Mouse (Mus musculus) embryonic facial prominence, embryonic 13.5 days (tissue): Measurements from ENCODE around the gene Ptprs. TPM values are rescaled to one million over a fixed set of nuclear protein-coding genes. Genes with fewer than 3 reads are reported as not detected.
A peak's percentile ranks its signal among the peaks of the same experiment; 100 is the strongest.

Source experiments
- ATAC-seq: fragments of 200-750 bp; cut with Nextera tagmentation; 2 replicates; pipeline ENCODE4 v1.8.0; 2017; ENCODE audit warnings: low read depth; ENCODE audit not compliant: insufficient number of reproducible peaks, insufficient read depth, low FRiP score, low TSS enrichment
- H3K27ac ChIP-seq: fragments of 300-500 bp; sonication (generic); 2 replicates; pipeline ENCODE4 v1.5.1; 2015; ENCODE audit warnings: moderate library complexity, mild to moderate bottlenecking, inconsistent platforms
- H3K27me3 ChIP-seq: fragments of 300-500 bp; sonication (generic); 2 replicates; pipeline ENCODE4 v1.6.1; 2015; ENCODE audit warnings: mild to moderate bottlenecking, inconsistent platforms
- H3K36me3 ChIP-seq: fragments of 300-500 bp; sonication (generic); 2 replicates; pipeline ENCODE4 v1.6.1; 2015; ENCODE audit warnings: mild to moderate bottlenecking, inconsistent platforms
- H3K4me1 ChIP-seq: fragments of 300-500 bp; sonication (generic); 2 replicates; pipeline ENCODE4 v1.6.1; 2015; ENCODE audit warnings: inconsistent platforms
- H3K4me2 ChIP-seq: fragments of 300-500 bp; sonication (generic); 2 replicates; pipeline ENCODE4 v1.6.1; 2015; ENCODE audit warnings: moderate library complexity, mild to moderate bottlenecking, inconsistent platforms
- H3K4me3 ChIP-seq: fragments of 300-500 bp; sonication (generic); 2 replicates; pipeline ENCODE4 v1.5.1; 2015; ENCODE audit warnings: mild to moderate bottlenecking, inconsistent platforms
- H3K9ac ChIP-seq: fragments of 300-500 bp; sonication (generic); 2 replicates; pipeline ENCODE4 v1.6.1; 2015; ENCODE audit warnings: mild to moderate bottlenecking, inconsistent platforms
- H3K9me3 ChIP-seq: fragments of 300-500 bp; sonication (generic); 2 replicates; pipeline ENCODE4 v1.6.1; 2016; ENCODE audit warnings: inconsistent platforms
- WGBS: fragments of 180-500 bp; shearing (Covaris S2); methylation state at CpG from one replicate; pipeline ENCODE4 v1.1.7; 2015; ENCODE audit warnings: mixed read lengths; 5-methylcytosine and 5-hydroxymethylcytosine counted together
- polyA plus RNA-seq: library from polyadenylated mRNA; unstranded; fragments of >200 nt; fragmentation: Nextera tagmentation; extraction: Ambion mirVana; gene quantifications from 2 replicates; pipeline ENCODE4 v1.2.1, GENCODE M21; 2015

Ptprs gene
- polyA plus RNA-seq, 1 experiment from 2014 or later = 121 TPM

DNA sequence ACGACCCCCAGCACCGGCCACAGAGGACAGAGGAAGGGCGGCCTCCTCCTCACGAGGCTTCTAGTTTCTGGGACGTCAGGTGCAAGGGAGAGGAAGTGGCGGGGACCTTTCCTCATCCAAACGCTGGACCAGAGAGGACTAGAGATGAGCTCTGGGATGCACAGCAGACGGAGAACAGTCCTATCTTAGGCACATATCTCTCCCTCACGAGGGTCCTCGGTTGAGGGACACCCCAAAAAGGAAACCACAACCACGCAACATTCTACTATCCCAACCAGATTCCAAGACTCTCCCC is 2.7 kb downstream of the Ptprs start:
- Histone ChIP-seq H3K4me3 (peak overlapping the region; percentile 79), H3K27me3 (peaks cover 53% of the 10 kb centered on the region), H3K9ac (peak overlapping the region; percentile 87), H3K27ac (no peak overlapping the region), H3K9me3 (no peaks in the 10 kb centered on the region; the same call in 1 of the 2 replicates), H3K36me3 (0 out of 2 replicates have a peak, but pooled peaks cover 1% of the 10 kb centered on the region), H3K4me1 (peaks cover 73% of the 10 kb centered on the region), H3K4me2 (peak overlapping the region; percentile 97)
- WGBS = 2% methylated on average over 11 of the region's 11 CpGs
- ATAC-seq = no peak

DNA sequence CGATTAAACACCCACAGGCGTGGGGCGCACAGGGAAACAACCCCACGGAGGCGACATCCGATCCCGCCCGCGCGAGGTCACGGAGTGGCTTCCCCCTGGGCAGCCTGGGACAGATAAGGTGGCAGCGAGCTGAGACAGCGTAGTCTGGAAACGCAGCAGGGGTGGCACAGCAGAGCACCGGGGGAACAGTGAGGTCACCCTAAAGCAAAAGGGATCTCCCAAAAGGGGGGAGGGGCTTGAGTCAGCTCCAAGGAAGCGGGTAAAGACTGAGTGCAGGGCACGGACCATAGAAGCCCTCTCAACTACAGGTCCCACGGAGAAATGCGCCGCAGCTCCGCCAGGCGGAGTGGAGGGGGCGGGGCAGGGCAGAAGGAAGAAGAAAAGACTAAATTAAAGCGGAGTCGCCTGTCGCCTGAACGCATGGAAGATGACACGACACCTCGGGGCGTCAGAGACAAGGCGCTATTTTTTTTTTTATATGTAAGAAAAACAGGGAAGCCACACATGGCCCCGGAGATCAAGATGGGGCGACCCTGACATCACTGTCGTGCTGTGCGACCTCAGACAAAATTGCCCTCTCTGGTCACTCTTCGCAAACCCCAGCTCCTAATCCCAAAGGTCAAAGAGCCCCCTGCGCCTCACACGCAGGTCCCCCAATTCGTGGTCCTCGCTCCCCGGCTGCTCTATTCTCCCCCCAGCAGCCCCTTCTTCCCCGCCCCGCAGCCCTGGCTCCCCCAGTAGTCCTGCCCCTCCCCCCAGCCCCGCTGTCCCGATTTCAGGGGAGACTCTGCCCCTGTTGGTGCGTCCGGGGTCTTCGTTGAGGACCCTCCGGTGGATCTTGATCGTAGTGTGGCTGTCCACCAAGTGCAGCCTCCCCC is 3.3 kb downstream of the Ptprs start:
- ATAC-seq = no peak
- peaks cover 74% of the 10 kb centered on the region for H3K4me1 ChIP-seq
- H3K4me2 ChIP-seq = peak overlapping the region; percentile 97
- peaks cover 53% of the 10 kb centered on the region for H3K27me3 ChIP-seq
- 2% methylated on average over 50 of the region's 50 CpGs for WGBS
- 0 out of 2 replicates have a peak, but pooled peaks cover 6% of the 10 kb centered on the region for H3K36me3 ChIP-seq
- no peak overlapping the region for H3K27ac ChIP-seq
- H3K9ac ChIP-seq = peak overlapping the region; percentile 87
- peak overlapping the region; percentile 79 for H3K4me3 ChIP-seq
- no peaks in the 10 kb centered on the region; the same call in 1 of the 2 replicates for H3K9me3 ChIP-seq

DNA sequence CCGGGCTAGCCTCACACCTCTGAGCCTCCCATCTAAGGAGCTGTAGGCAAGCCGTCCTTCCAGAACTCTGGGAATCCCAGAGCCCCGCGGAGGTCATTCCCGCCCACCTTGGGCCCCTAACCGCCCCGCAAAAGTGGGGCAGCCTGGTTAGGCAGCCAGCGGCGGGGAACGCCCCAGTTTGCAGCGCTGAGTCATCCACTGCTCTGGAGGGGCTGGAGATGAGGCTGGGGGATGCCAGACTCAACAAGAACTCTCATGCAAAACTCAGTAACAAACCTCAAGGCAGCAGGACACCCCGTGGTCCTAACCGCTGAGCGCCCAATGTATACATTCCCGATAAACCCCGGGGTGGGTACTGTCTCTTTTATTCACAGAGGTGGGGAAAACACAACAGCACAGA is 4.2 kb downstream of the Ptprs start:
- Histone ChIP-seq H3K9me3 (no peaks in the 10 kb centered on the region; the same call in 1 of the 2 replicates), H3K4me3 (peak overlapping the region; percentile 79), H3K27ac (no peak overlapping the region), H3K4me2 (peak overlapping the region; percentile 97), H3K36me3 (0 out of 2 replicates have a peak, but pooled peaks cover 6% of the 10 kb centered on the region), H3K9ac (0 out of 2 replicates have a peak overlapping the region, but pooled peaks have one; percentile 62), H3K4me1 (peaks cover 82% of the 10 kb centered on the region), H3K27me3 (peaks cover 53% of the 10 kb centered on the region)
- WGBS = 9% methylated on average over 16 of the region's 16 CpGs
- no peak for ATAC-seq

DNA sequence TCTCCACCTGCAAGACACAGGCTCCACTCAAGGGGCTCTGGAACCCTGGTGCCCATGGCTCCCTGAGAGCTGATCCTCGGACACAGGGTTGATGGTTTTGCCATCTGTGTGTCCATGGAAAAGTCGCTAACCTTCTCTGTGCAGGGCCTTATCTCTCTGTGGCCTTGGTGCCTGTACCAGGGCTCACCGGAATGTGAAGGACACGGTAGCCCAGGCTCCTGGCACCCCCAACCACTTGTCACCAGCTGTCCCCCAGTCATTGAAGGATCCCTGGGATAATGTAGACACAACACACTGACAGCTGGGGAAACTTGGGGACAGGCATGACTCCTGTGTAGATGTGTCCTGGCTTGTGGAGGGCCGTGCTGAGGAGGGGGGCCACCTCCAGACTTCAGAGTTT is 5.1 kb downstream of the Ptprs start:
- Histone ChIP-seq H3K4me2 (no peak overlapping the region; the same call in 1 of the 2 replicates), H3K4me3 (no peak overlapping the region), H3K9me3 (no peaks in the 10 kb centered on the region; the same call in 1 of the 2 replicates), H3K36me3 (0 out of 2 replicates have a peak, but pooled peaks cover 6% of the 10 kb centered on the region), H3K27me3 (peaks cover 53% of the 10 kb centered on the region), H3K4me1 (peaks cover 90% of the 10 kb centered on the region), H3K9ac (no peak overlapping the region), H3K27ac (no peak overlapping the region)
- ATAC-seq = no peak
- WGBS = 86% methylated on average over 5 of the region's 5 CpGs

DNA sequence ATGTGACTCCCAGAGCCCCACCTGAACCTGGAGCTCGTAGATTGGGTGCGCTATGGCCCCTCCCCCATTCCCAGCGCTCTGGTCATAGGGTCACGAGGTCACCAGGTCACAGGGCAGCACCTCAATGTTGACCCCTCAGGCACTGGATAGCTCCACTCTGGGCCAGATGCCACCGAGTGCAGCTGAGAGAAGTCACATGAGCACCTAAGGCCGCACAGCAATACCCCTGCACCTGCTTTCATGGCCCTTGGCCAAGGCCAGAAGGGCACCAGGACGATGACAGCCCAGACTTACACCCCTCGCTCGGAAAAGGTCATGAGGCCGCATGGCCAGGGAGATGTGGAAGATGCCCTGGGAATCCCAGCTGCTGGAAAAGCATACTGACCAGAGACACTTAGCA is 5.7 kb downstream of the Ptprs start:
- Histone ChIP-seq H3K4me1 (peaks cover 96% of the 10 kb centered on the region), H3K27me3 (peaks cover 51% of the 10 kb centered on the region)

DNA sequence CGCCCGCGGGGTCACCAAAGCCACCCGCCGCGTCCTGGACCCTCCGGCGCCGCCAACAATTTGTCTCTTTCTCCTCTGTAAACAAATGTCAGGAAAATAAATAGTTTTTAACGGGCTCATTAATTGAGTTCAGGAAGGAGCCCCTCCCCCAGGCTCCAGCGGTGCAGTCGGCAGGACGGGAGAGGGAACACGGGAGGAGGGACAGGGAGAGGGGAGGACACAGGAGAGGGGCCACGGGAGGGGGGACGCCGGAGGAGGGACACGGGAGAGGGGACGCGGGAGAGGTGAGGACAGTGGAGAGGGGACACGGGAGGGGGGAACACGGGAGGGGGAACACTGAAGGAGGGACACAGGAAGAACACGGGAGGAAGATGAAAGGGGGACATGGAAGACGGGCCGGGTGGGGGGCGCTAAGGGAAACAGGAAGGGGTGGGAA is 6.3 kb downstream of the Ptprs start:
- H3K9me3 ChIP-seq = no peaks in the 10 kb centered on the region; the same call in 1 of the 2 replicates
- H3K36me3 ChIP-seq = 0 out of 2 replicates have a peak, but pooled peaks cover 6% of the 10 kb centered on the region
- peak overlapping the region; percentile 57 for H3K9ac ChIP-seq
- no peak for ATAC-seq
- H3K27me3 ChIP-seq = peaks cover 46% of the 10 kb centered on the region
- 3% methylated on average over 26 of the region's 26 CpGs for WGBS
- H3K4me2 ChIP-seq = peak overlapping the region; percentile 60
- H3K4me1 ChIP-seq = peaks cover 96% of the 10 kb centered on the region
- H3K27ac ChIP-seq = no peak overlapping the region; the same call in 1 of the 2 replicates
- H3K4me3 ChIP-seq = peak overlapping the region; percentile 36

More for the DNA sequence above, 5.7 kb downstream of the Ptprs start:
- Histone ChIP-seq H3K9ac (no peak overlapping the region), H3K9me3 (no peaks in the 10 kb centered on the region; the same call in 1 of the 2 replicates), H3K27ac (no peak overlapping the region), H3K4me3 (peak overlapping the region; percentile 36), H3K4me2 (peak overlapping the region; percentile 60), H3K36me3 (0 out of 2 replicates have a peak, but pooled peaks cover 6% of the 10 kb centered on the region)
- no peak for ATAC-seq
- 17% methylated on average over 10 of the region's 10 CpGs for WGBS

DNA sequence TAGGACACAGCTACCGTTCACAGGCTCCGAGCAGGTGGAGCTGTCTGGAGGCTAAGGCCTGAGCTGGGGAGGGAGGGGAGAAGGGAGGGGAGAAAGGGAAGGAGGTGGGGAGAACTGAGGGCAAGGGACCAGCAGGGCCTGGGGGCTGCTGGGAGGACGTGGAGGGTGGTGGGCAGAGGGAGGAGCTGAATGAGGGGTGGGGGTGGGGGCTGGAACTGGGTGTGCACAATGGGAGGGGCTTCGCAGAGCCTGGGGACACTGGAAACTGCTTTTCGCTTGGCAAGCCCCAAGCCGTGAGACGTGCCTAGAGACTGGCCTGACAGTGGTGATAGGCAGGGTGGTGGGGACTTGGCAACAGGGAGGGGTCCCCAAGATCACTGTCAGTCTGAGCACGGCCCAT is 7.0 kb downstream of the Ptprs start:
- ATAC-seq = no peak
- Histone ChIP-seq H3K4me3 (peak overlapping the region; percentile 36), H3K27me3 (peaks cover 38% of the 10 kb centered on the region), H3K4me2 (peak overlapping the region; percentile 60; the same call in 1 of the 2 replicates), H3K36me3 (0 out of 2 replicates have a peak, but pooled peaks cover 6% of the 10 kb centered on the region), H3K9me3 (no peaks in the 10 kb centered on the region; the same call in 1 of the 2 replicates), H3K4me1 (peaks cover 96% of the 10 kb centered on the region), H3K27ac (no peak overlapping the region), H3K9ac (peak overlapping the region; percentile 57; the same call in 1 of the 2 replicates)
- WGBS = 33% methylated on average over 8 of the region's 8 CpGs

DNA sequence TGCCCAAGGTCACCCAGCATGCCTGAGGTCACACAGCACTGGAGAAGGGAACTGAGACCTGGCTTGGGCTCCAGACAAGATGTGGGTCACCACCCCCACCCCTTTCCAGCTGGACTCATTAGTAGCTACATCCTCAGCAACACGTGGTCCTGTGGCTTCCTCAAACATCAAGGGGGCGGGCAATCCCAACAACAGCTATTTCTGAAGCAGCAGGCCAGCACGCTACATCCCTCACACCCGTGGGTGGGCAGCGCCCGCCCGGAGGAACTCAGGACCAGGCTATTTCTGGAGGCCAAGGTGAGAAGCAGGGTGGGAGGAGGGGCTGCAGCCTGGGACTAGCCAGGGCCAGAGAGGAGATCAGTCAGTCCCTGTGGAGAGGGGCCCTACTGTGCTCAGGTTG is 7.4 kb downstream of the Ptprs start:
- Histone ChIP-seq H3K4me1 (peaks cover 96% of the 10 kb centered on the region), H3K36me3 (0 out of 2 replicates have a peak, but pooled peaks cover 6% of the 10 kb centered on the region), H3K27me3 (peaks cover 34% of the 10 kb centered on the region), H3K27ac (0 out of 2 replicates have a peak overlapping the region, but pooled peaks have one; percentile 90), H3K9me3 (no peaks in the 10 kb centered on the region; the same call in 1 of the 2 replicates), H3K4me2 (no peak overlapping the region), H3K4me3 (no peak overlapping the region; the same call in 1 of the 2 replicates), H3K9ac (no peak overlapping the region)
- WGBS = 75% methylated on average over 7 of the region's 7 CpGs
- no peak for ATAC-seq

DNA sequence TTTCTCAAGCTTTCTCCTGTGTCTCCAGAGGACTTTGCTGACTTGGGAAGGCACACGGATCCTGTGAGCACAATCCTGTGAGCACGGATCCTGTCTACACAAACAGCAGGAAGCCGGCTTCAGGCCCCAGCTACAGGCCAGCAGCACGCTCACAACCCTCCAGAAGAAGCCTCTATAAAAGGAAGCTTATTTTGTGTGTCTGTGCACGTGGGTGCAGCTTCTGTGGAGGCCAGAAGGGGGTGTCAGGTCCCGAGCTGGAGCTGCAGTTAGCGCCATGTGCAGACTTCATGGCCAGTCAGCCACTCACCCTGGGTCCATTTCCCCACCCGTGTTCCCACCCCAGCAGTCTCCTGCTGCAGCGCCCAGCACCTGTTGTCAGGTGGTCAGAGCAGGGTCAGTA is 7.9 kb downstream of the Ptprs start:
- H3K9ac ChIP-seq = no peak overlapping the region
- H3K4me1 ChIP-seq = peaks cover 96% of the 10 kb centered on the region
- no peak overlapping the region for H3K4me2 ChIP-seq
- H3K27ac ChIP-seq = peak overlapping the region; percentile 90
- no peak for ATAC-seq
- H3K36me3 ChIP-seq = 0 out of 2 replicates have a peak, but pooled peaks cover 6% of the 10 kb centered on the region
- no peak overlapping the region for H3K4me3 ChIP-seq
- peaks cover 29% of the 10 kb centered on the region for H3K27me3 ChIP-seq
- 97% methylated on average over 9 of the region's 9 CpGs for WGBS
- no peaks in the 10 kb centered on the region; the same call in 1 of the 2 replicates for H3K9me3 ChIP-seq

DNA sequence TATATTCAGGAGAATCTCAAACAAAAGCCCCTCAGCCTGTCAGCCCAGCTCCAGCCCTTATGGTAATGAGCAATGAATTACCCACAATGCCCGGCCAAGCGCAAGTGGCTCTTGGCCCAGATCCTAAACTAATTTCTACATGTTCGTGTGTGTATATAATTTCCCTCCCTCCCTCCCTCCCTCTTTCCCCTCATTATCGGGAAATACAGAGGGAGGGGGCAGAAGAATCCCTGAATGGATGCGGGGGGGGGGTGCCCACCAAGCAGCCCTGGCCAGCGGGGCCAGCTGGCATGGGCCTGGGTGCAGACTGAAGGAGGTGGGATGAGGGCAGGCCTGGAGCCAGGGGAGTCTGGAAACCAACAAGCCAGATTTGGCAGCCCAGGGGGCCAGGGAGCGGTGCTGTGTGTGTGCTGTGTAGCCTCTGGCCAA is 8.8 kb downstream of the Ptprs start:
- peaks cover 20% of the 10 kb centered on the region for H3K27me3 ChIP-seq
- H3K27ac ChIP-seq = peak overlapping the region; percentile 90
- 36% methylated on average over 6 of the region's 7 CpGs for WGBS
- peak; percentile 44; the same call in 1 of the 2 replicates for ATAC-seq
- peak overlapping the region; percentile 46 for H3K4me2 ChIP-seq
- H3K4me1 ChIP-seq = peaks cover 95% of the 10 kb centered on the region
- peak overlapping the region; percentile 44 for H3K9ac ChIP-seq
- 0 out of 2 replicates have a peak, but pooled peaks cover 6% of the 10 kb centered on the region for H3K36me3 ChIP-seq
- H3K9me3 ChIP-seq = no peaks in the 10 kb centered on the region; the same call in 1 of the 2 replicates
- peak overlapping the region; percentile 20; the same call in 1 of the 2 replicates for H3K4me3 ChIP-seq

DNA sequence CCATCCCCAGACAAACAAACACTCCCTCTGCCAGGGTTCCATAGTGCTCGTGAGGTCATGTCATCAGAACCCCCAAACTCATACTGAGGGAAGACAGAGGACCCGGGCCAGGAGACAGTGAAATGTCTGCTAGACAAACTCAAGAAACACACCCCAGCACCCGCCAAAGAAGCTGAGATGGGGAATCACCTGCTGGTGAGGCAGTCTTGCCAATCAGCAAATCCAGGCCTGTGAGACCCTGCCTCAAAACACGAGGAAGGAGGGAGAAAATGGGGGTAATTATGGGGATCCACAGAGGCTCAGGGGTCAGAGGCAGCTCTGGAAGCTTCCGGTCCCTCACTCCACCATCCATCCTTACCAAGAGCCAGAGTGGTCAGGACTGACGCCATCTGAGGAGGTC is 9.5 kb downstream of the Ptprs start:
- no peak for ATAC-seq

More for the DNA sequence above, 9.5 kb downstream of the Ptprs start:
- Histone ChIP-seq H3K4me1 (peaks cover 88% of the 10 kb centered on the region), H3K4me3 (no peak overlapping the region), H3K36me3 (0 out of 2 replicates have a peak, but pooled peaks cover 6% of the 10 kb centered on the region), H3K27ac (peak overlapping the region; percentile 90), H3K27me3 (peaks cover 13% of the 10 kb centered on the region; the same call in 1 of the 2 replicates), H3K9me3 (no peaks in the 10 kb centered on the region; the same call in 1 of the 2 replicates), H3K4me2 (peak overlapping the region; percentile 46), H3K9ac (no peak overlapping the region)
- 68% methylated on average over 6 of the region's 6 CpGs for WGBS
